Mouse (Mus musculus): ENCODE measurements around the gene 4632433K11Rik. TPM values are rescaled to one million over a fixed set of nuclear protein-coding genes. Genes with fewer than 3 reads are reported as not detected.

Gene 4632433K11Rik
- total RNA-seq, 2 experiments from 2014 or later = not detected

- H3K27ac ChIP-seq = no peak overlapping the region
- no peak for DNase-seq (ENCODE audit: low spot score in 2 of 2)
- no peak overlapping the region for H3K4me3 ChIP-seq
- TF ChIP-seq CTCF (conservative IDR thresholded peaks at IDR 0.05) = no peak
Measured at GRCm38 (mm10) chr7:5030554-5031275, 3.2 kb upstream of the 4632433K11Rik start.

GRCm38 (mm10) chr7:5031496-5031895, 2.4 kb upstream of the 4632433K11Rik start:
- no peak for DNase-seq (ENCODE audit: low spot score in 2 of 2)
- TF ChIP-seq CTCF (conservative IDR thresholded peaks at IDR 0.05) = no peak
- Histone ChIP-seq H3K4me3 (no peak overlapping the region), H3K27ac (no peak overlapping the region)

GRCm38 (mm10) chr7:5035628-5036027, 1.7 kb downstream of the 4632433K11Rik start:
- no peak overlapping the region for H3K27ac ChIP-seq
- DNase-seq (ENCODE audit: low spot score in 2 of 2) = no peak
- H3K4me3 ChIP-seq = no peak overlapping the region
- TF ChIP-seq CTCF (conservative IDR thresholded peaks at IDR 0.05) = no peak

- DNase-seq (ENCODE audit: low spot score in 2 of 2) = no peak
- TF ChIP-seq CTCF (conservative IDR thresholded peaks at IDR 0.05) = no peak
- no peak overlapping the region for H3K27ac ChIP-seq
- H3K4me3 ChIP-seq = no peak overlapping the region
Measured at GRCm38 (mm10) chr7:5036136-5036535, 2.2 kb downstream of the 4632433K11Rik start.

GRCm38 (mm10) chr7:5037026-5037425, 3.1 kb downstream of the 4632433K11Rik start:
- no peak for DNase-seq (ENCODE audit: low spot score in 2 of 2)
- H3K4me3 ChIP-seq = no peak overlapping the region
- no peak overlapping the region for H3K27ac ChIP-seq
- TF ChIP-seq CTCF (conservative IDR thresholded peaks at IDR 0.05) = no peak

- Histone ChIP-seq H3K27ac (peak overlapping the region; percentile 99), H3K4me3 (peak overlapping the region; percentile 76)
- no peak for TF ChIP-seq CTCF (conservative IDR thresholded peaks at IDR 0.05)
- no peak for DNase-seq (ENCODE audit: low spot score in 2 of 2)
Measured at GRCm38 (mm10) chr7:5037467-5037866, 3.5 kb downstream of the 4632433K11Rik start.

- TF ChIP-seq CTCF (conservative IDR thresholded peaks at IDR 0.05) = no peak
- peak; percentile 89 to 90 for DNase-seq (ENCODE audit: low spot score in 2 of 2)
- Histone ChIP-seq H3K27ac (peak within 1 kb of the TSS; percentile 99), H3K4me3 (peak within 1 kb of the TSS; percentile 76)
Measured at GRCm38 (mm10) chr7:5038109-5038732, 4.3 kb downstream of the 4632433K11Rik start, which contains the start of gene Zfp784. Gene Zfp784 (minus strand): TSS chr7:5038446.

- TF ChIP-seq CTCF (conservative IDR thresholded peaks at IDR 0.05) = no peak
- no peak for DNase-seq (ENCODE audit: low spot score in 2 of 2)
- peak overlapping the region; percentile 76 for H3K4me3 ChIP-seq
- H3K27ac ChIP-seq = peak overlapping the region; percentile 99
Measured at GRCm38 (mm10) chr7:5038940-5039339, 5.0 kb downstream of the 4632433K11Rik start.

- Histone ChIP-seq H3K27ac (no peak overlapping the region), H3K4me3 (no peak overlapping the region)
- no peak for TF ChIP-seq CTCF (conservative IDR thresholded peaks at IDR 0.05)
- DNase-seq (ENCODE audit: low spot score in 2 of 2) = no peak
Measured at GRCm38 (mm10) chr7:5044981-5045380, 11.1 kb downstream of the 4632433K11Rik start.

GRCm38 (mm10) chr7:5046112-5046511, 12.2 kb downstream of the 4632433K11Rik start:
- no peak overlapping the region for H3K27ac ChIP-seq
- H3K4me3 ChIP-seq = no peak overlapping the region
- TF ChIP-seq CTCF (conservative IDR thresholded peaks at IDR 0.05) = peak; percentile 65
- DNase-seq (ENCODE audit: low spot score in 2 of 2) = no peak

GRCm38 (mm10) chr7:5047313-5047712, 13.4 kb downstream of the 4632433K11Rik start:
- TF ChIP-seq CTCF (conservative IDR thresholded peaks at IDR 0.05) = peak; percentile 75
- Histone ChIP-seq H3K4me3 (no peak overlapping the region), H3K27ac (no peak overlapping the region)
- DNase-seq (ENCODE audit: low spot score in 2 of 2) = no peak

GRCm38 (mm10) chr7:5051193-5052192, 17.6 kb downstream of the 4632433K11Rik start, which contains the start of gene Zfp580:
Gene Zfp580 (plus strand): TSS chr7:5051538.
- DNase-seq (ENCODE audit: low spot score in 2 of 2) = peak; percentile 63 to 77
- peak within 1 kb of the TSS; percentile 96 for H3K27ac ChIP-seq
- H3K4me3 ChIP-seq = peak within 1 kb of the TSS; percentile 72
- TF ChIP-seq CTCF (conservative IDR thresholded peaks at IDR 0.05) = no peak

Data from layer of hippocampus, adult 2 months (tissue).